Mouse (Mus musculus): ENCODE results near the gene Gm28053. TPM values are rescaled to one million over a fixed set of nuclear protein-coding genes. Genes with fewer than 3 reads are reported as not detected.
A peak's percentile ranks its signal among the peaks of the same experiment; 100 is the strongest.
"Not testable (repeated sequence)": the region's sequence is repeated elsewhere in the genome, so short reads cannot be mapped to it uniquely, and the experiment has no call there.

Gene Gm28053
- 11.0 and 13.9 TPM in 2 replicates for polyA plus RNA-seq (2015; fragmentation: Nextera tagmentation; extraction: Ambion mirVana)

DNA sequence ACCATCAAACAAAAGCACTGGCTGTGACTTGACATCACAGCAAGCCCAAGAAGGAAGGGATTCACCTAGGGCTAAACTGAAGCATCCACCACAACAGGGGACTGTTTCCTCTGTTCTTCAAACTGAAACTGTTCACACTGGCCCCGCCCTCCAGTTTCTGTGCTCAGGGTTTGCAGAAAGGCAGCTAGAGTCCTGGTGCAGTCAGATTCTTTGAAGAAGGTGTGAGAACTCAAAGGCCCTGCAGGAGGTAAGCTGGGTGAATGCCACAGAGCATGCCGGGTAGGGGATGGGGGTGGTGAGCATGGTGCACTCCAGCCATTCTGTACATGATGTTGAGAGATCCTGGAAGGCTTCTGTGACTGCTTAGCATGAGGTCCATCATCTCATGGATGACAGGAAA, at the start of gene Gm28053, which contains the start of gene Gimap7:
TSS of gene Gm28053 (plus strand) at position 153 of the 400 bp plus-strand sequence.
TSS of gene Gimap7 (plus strand) at position 167 of the 400 bp plus-strand sequence.
- DNase-seq (ENCODE audit: low spot score), result peak; percentile 88

DNA sequence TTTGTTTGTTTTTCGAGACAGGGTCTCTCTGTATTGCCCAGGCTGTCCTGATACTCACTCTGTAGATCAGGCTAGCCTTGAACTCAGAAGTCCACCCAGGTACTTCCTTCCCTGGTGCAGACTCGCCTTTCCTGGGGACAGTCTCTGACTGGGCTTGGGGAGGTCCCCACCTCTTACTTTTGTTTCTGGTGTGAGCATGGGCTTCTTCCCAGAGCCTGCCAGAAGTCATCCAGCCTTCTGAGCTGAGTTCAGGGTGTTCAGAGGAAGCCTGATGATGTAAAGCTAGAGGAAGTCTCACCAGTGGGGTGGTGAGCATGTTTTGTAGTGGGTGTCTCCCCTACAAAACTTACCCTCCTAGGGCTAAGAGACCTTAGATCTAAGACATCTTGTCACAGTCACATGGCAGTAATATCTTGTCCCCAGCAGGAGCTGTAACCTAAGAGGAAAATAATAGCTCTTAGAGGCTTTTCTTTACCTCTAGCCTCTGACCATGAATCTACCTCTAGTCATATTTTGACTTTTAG, 48.9 kb upstream of the Gm28053 start:
- no peak for DNase-seq (ENCODE audit: low spot score)

DNA sequence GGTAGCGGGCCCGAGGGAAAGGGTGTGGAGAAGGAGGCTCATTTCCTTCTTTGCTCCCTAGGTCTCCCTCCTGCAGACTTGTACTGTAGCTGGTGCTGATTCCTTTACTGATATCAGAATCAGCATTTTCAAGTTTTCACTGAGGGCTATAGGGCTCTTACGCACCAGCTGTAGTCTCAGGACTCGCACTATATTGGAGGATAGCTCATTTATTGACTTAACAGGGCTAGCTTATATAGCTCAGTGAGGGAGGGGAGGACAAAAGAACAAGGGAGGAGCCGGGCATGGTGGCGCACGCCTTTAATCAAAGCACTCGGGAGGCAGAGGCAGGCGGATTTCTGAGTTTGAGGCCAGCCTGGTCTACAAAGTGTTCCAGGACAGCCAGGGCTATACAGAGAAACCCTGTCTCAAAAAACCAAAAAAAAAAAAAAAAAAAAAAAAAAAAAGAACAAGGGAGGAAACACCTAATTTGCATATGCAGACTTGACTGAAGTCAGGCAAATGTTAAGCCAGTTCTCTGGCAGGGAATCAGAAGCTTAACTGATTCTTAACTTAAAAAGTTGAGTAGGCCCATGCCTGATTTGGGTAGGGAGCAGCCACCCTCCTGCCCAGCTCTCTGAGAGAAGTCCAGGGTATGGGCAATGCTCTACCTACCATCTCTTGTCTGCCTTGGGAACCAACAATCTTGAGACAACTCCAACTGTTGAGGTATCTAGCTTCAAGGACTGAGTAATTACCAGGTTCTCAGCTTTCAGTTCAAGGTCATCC, 43.9 kb upstream of the Gm28053 start:
- peak; percentile 41 for DNase-seq (ENCODE audit: low spot score)

DNA sequence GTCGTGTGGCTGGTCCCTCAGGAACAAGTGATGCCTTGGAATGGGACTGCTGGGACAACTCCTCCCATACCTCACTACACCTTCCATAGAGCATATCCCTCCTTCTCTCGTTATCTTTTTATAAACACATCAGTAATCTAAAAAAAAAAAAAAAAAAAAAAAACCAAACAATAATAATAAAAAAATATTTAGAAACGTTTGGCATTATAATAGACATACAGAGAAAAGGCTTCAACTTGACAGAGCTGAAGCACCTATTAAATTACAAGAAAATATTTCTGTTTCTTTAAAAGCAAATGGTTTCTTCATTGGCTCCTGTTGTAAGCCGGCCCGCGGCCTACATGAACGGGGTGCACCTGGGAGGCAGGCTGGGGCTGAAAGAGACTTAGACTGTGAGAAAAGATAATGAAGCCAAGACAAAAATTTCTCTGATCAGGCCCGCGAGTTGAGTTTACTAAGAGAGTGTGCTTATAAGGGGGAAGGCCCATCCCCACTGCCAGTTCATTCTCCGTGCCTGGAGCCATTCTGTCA, 42.9 kb upstream of the Gm28053 start:
- DNase-seq (ENCODE audit: low spot score), result no peak

DNA sequence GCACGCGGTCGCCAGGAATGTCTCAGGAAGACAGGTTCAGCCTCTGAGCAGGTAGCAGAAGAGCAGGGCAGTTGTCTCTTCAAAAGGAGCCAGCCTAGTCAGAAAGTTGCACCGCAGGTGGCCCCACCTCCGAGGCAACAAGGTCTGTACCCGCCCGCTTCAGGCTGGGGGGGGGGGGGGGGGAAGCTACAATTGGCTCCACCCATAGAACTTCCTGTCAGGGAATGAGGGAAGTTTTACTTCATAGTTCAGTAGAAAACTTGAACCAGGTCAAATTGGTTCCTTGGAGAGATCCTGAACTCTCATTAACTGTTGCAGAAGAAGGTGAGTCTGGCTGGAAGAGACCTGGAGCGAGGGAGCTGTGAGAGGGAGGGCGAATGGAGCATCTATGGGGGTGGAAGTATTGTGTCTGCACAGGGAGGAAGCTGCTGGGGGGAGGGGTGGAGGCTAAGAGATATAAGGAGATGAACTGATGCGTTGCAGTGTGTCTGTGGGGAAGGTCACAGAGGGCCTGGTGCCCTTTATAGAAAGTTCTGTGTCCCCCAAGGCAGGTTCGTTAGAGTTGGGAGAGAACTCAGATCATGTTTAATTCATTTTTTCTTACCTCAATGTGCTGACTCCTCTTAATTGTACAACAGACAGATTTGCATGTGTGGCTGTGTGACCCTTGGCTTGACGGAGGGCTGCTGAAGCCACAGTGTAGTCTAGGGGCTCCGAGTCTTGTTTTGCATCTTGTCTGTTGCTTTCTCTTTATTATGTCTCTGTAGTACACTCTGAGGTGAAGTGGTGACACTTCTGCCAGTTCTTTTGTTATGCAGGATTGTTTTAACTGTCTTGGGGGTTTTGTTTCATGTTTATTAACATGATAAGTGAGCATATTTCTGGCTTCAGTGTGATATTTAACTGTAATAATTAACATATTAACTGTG, 42.2 kb upstream of the Gm28053 start, which contains the start of gene Gimap9:
TSS of gene Gimap9 (plus strand) at position 199 of the 929 bp plus-strand sequence.
- DNase-seq (ENCODE audit: low spot score), result peak; percentile 89

DNA sequence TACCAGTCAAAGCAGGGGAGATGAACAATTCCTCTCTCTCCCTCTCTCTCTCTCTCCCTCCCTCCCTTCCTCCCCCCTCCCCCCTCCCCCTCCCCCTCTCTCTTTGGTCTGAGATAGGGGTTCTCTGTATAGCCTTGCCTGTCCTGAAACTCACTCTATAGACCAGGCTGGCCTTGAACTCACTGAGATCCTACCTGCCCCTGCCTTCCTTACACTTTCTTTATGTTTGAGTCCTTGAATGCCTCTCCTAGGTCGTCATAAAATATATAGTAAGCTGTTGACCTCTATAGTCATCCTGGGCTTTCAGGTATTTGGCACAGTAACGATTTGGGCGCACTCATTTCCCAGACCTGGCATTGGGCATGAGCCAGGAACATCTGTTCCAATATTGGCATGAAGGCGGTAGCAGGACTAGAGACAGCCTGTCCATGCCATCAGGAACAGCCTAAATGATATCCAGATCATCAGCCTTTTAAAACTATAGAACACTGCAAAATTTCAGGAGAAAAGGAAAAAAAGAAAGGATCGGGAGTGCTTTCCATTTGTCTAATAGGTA, 41.5 kb upstream of the Gm28053 start:
- no peak for DNase-seq (ENCODE audit: low spot score)

DNA sequence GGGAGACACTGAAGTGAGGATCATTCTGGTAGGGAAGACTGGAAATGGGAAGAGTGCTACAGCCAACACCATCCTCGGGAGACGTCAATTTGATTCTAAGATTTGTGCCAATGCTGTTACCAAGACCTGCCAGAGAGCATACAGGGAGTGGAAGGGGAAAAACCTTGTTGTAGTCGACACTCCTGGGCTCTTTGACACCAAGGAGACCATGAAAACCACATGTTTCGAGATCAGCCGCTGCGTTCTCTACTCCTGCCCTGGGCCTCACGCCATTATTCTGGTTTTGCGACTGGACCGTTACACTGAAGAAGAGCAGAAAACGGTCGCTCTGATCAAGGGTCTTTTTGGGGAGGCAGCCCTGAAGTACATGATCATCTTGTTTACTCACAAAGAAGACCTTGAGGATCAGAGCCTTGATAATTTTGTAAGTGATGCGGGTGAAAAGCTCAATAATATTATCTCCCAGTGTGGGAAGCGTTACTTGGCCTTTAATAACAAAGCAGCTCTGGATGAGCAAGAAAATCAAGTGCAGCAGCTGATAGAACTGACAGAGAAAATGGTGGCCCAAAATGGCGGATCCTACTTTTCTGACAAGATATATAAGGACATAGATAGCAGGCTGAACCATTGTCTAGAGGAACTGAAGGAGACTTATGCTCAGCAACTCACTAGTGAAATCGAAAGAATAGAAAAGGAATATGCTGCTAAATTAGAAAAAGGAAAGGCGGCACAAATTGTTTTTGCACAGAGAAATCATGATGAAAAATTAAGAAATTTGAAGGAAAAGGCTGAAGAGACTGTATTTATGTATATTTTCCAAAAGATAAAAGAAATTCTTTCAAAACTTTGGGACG, 40.7 kb upstream of the Gm28053 start:
- no peak for DNase-seq (ENCODE audit: low spot score)

DNA sequence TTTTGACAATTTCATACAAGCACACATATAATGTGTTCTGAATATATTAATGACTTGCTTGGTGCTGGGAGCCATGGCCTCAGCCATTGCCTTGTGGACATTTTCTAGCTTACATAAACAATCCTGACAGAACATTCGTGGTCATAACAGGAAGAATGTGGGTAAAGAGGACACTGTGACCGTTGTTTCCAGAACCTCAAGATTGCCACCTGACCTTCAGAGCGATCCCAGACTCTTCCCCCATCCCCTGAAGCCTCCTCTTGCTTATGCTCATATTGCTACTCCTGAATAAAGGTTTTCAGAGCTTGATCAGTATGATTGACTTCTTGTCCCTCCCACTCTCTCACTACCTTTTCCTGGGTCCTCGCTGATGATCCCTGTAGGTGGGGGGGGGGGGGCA, 40.0 kb upstream of the Gm28053 start:
- no peak for DNase-seq (ENCODE audit: low spot score)

DNA sequence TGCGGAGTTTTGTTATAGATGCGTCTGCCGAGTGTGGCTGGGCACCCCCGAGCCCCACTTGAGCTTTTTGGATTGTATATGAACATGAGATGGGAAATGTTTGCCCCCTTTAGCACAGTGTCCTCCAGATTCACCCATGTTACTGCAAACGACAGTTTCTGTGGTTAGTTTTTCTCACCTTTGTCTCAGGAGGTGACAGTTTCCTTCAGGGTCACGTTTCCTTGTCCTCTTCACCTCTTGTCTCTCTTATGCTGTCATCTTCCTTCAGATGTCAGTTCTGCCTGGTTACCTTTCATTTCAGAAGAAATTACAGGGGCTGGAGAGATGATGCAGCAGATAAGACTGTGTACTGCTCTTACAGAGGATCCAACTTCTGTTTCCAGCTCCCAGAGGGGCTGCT, 38.7 kb upstream of the Gm28053 start:
- DNase-seq (ENCODE audit: low spot score), result peak; percentile 43

DNA sequence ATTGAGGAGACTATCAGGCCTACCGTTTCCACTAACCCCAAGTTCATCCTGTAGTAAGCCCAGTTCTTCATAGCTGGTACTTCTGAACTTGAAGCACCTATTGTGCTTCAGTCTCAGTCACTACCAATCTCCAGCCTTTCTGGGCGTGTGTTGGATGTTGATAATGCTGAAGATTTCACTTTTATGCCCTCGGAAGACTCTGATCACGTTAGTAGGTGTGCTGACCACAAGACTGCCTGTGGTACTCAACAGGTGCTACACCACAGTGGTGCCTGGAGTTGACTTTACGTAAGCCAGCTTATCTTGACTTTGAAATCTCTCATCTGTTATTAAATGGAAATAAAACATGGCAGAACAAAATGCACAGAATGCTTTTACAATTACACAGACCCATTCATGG, 38.0 kb upstream of the Gm28053 start:
- DNase-seq (ENCODE audit: low spot score), result peak; percentile 53

DNA sequence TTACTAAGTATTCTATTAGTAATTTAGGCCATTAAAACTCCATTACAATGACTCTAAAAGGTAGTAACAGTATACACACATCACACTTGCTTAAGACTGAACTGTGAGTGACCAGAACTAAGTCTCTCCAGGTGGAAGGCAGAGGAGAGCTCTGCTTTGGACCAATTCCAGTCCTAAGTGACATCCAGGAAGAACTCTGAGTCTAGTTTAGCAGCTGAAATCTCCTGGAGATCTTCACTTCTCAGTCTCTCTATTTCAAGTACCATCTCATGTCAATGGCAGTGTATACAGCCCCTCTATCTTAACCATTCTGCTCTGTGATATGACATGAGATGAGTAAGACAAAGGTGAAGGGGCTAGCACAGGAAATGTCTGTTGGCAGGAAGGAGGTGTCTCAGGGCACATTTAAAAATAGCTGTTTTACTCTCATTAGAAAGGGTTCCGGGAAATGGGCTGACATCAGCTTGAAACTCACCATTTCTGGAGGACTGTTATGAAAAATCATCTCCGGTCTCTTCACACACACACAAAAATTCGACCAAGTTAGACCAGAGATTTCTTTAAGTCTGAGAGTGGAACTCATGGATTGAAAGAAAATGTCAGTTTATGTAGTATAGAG, 36.8 kb upstream of the Gm28053 start:
- peak; percentile 65 for DNase-seq (ENCODE audit: low spot score)

DNA sequence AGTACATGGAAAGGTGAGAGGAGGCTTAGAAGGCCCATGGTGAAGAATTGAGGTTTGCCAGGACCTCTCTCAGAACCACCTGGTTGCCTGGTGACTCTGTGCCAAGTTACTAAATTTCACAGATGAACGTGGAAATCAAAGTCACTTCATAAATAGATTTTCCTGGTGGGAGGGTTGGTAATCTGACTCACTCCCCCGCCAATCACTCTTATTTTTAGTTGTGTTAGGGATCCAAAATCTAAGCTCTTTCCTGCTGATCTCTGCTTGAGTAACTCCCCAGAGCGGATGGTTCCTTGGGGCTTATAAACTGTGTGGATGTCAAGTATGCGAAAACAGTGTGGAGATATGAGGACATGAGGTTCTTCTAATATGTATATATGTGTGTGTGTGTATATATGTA, 36.1 kb upstream of the Gm28053 start:
- DNase-seq (ENCODE audit: low spot score), result no peak

DNA sequence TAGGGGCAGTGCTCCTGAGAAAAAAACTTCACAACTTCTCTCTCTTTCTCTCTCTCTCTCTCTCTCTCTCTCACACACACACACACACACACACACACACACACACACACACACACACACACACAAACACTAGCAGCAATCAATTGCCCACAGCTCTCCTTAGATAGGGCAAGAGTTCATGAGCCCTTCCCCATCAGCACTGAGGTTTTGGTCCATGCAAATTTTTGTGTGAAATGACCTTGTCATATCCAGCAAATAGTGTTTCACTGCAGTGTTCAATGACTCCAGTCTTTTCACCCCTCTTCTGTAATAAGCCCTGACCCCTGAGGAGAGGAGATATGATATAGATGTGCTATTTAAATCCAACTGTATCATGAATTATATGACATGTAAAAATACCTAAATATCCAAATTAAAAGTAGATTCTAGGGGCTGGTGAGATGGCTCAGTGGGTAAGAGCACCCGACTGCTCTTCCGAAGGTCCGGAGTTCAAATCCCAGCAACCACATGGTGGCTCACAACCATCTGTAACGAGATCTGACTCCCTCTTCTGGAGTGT, 35.1 kb upstream of the Gm28053 start:
- not testable (repeated sequence) for DNase-seq (ENCODE audit: low spot score)

DNA sequence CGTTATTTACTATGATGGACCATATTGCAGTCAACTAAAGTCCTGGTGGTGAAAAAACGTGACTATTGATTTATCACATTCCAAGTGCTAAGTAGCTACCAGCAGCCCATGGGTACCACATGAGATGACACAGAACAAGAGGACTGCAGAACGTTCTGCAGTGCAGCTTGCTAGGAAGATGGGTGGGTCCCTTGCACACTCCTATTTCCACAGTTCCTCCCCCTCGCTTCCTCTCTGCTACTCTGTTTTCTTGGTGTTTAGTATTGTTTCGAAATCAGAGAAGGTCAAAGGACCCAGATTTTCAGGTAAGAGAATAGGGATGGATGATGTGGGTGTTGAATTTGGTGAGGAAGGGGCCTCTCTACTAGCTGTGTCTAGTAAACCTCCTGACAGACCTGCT, 34.1 kb upstream of the Gm28053 start, which contains the start of gene Gimap4:
TSS of gene Gimap4 (plus strand) at position 231 of the 400 bp plus-strand sequence.
- DNase-seq (ENCODE audit: low spot score), result no peak

DNA sequence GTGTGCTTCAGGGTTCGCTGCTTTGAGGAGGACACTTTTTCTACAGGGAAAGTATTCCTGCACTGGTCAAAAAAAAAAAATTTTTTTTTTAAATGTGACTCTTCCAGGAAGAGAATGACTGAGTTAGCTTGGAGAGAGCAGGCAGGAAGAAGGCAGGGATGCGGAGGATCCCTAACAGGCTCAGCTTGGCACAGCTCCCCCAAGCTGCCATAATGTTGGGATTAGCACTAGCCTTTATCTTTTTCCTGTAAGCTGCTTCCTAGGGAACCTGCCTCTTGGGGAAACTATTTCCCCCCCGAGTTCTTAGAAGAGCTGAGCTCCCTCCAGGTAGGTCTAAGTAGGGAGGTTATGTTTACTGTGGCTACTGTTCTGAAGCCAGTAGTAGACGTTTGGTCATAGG, 33.6 kb upstream of the Gm28053 start:
- DNase-seq (ENCODE audit: low spot score), result no peak

DNA sequence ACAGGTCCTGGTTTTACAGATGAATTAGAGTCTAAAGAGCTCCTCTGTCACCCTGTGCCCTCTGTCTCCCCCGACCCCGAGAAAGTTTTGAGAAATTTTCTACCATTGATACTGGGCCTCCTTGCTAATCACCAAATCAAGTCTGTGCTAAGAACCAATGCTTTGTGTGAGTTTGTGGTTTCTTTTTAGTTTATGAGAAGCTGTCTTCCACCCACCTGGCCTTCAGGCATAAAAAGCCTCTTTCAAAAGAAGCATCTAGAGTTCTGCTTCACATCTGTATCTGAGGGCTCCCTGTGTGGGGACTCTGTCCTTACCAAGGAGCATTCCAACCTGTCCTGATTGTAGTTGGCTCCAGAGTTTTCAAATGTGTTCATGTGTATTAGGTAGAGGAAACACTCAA, 33.2 kb upstream of the Gm28053 start:
- DNase-seq (ENCODE audit: low spot score), result no peak

DNA sequence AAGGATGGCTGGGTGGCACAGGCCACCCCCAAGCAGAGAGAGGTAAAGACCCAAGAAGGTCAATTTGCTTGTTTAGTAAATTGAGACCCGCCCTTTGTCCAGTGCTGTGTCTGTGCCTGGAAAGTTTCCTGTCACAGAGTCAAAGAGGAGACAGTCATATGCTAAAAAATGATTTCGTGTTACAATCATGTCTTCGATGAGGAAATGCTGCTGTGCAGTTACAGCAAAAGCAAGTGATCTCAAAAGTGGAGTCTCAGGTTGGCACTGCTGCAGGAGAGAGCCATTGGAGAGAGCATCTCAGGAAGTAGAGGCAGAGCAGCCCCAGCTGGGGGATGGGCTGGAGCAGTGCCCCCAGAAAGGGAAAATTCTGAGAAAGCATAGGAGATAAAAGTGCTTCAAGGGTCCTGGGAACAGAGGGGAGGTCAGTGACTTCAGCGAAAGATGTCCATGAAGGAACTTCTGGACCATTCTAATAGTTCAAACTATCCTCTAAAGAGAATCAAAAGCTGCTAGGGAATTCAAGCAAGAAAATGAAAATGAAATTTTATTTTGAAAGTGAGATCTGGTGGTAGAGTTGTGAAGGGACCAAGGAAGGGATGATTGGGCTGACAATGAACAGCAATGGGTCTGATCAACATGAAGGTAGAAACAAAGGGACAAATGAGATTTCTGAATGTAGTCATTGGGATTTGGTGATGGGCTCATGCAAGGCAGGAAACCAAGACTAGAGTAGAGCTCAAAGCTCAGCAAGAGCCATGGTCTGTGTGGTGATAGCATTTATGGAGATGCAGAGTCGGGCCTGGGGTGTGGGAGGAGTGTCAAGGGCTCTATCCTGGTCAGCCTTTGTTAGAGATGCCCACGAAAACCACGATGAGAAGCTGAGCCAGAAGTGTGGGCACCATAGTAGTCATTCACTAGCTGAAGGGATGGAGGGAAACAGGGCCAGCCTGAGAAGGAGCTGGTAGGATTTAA, 32.4 kb upstream of the Gm28053 start:
- DNase-seq (ENCODE audit: low spot score), result no peak

DNA sequence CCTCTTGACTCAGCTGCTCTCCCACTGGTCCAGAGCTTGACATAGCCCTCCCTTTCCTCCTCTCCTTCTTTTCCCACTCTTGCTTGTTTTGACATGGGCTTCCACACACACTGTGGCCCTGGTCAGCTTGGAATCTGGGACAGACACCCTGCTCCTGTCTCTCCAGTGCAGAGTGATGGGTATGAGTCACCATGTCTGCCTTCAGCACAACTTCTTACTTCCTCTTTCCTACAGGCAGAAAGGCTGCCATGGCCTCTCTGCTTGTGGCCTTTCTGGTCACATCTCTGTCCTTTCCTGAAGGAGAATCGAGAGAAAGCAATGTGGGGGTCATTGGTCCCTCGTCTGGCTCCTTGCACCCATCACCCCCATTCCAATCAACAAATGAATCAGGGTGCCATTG, 31.3 kb upstream of the Gm28053 start:
- DNase-seq (ENCODE audit: low spot score), result no peak
